Mouse (Mus musculus) brain, embryonic 14.5 days (tissue): Measurements from ENCODE around the gene Lsm14a. TPM values are rescaled to one million over a fixed set of nuclear protein-coding genes. Genes with fewer than 3 reads are reported as not detected.

Experiments used
- DNase-seq: peaks from one replicate; pipeline ENCODE4 v3.0.0-alpha.2; 2011; ENCODE audit warnings: low read depth
- CTCF ChIP-seq: fragments of 200-500 bp; IDR thresholded peaks from 2 replicates; pipeline ENCODE4 v1.5.1; 2012; ENCODE audit warnings: inconsistent platforms, mild to moderate bottlenecking, moderate library complexity, borderline replicate concordance; ENCODE audit not compliant: insufficient read depth, insufficient read length; ENCODE audit errors: extremely low read depth
- POLR2A ChIP-seq: fragments of 200-500 bp; IDR thresholded peaks from 2 replicates; pipeline ENCODE4 v1.6.1; 2012; ENCODE audit warnings: mild to moderate bottlenecking, inconsistent platforms, borderline replicate concordance; ENCODE audit not compliant: poor library complexity, insufficient read depth, insufficient read length, severe bottlenecking; ENCODE audit errors: extremely low read depth
- polyA plus RNA-seq: library from polyadenylated mRNA; depleted of rRNA; stranded (reverse); fragments of >200 nt; gene quantifications from 2 replicates; pipeline ENCODE4 v1.2.3, GENCODE M21; 2012

The Lsm14a gene
- polyA plus RNA-seq, 1 experiment, result 83.9 TPM

- TF ChIP-seq CTCF (no peak), POLR2A (no peak)
Measured at GRCm38 (mm10) chr7:34392335-34392734, 780 bp downstream of the Lsm14a start.

GRCm38 (mm10) chr7:34391711-34392110 is 1.4 kb downstream of the Lsm14a start:
- TF ChIP-seq POLR2A, result no peak
- TF ChIP-seq CTCF, result no peak

More at GRCm38 (mm10) chr7:34392335-34392734, 780 bp downstream of the Lsm14a start:
- DNase-seq, result peak; percentile 10

GRCm38 (mm10) chr7:34390834-34391155 is 2.3 kb downstream of the Lsm14a start:
- peak; percentile 17 for DNase-seq
- TF ChIP-seq CTCF, result no peak

More at GRCm38 (mm10) chr7:34391711-34392110, 1.4 kb downstream of the Lsm14a start:
- no peak for DNase-seq

DNA sequence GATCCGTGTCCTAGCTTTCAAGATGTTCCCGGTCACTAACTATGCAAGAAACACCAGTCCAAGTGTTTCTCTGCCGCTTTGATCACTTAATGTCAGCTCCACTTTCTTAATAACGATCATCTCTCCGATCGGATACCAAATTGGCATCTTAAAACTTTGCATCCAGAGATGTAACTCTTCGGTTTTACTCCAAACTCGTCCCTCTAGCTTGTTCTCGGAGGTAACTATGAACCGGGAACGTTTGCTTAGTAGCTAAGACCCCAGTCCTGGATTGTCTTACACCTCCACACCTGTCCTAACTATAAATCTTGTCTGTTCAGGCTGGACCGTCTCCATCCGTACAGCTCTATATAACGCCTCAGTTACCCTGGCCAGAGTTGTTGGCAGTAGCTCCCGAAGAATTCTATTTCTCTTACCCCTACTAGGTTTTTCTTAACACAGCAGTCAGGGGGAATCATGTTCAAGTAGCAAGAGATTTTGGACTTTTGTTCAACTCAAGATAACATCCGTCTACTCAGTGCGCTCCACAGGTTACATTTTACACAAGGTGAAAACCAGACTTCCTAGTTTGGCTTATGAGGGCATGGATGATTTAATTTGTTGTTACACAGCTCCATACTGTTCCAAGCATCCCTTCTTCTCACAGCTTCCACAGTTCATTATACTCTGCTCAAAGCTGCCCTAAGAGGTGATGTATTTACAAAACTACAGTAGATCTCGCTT is 2.8 kb downstream of the Lsm14a start:
- no peak for DNase-seq
- TF ChIP-seq CTCF (no peak), POLR2A (no peak)

DNA sequence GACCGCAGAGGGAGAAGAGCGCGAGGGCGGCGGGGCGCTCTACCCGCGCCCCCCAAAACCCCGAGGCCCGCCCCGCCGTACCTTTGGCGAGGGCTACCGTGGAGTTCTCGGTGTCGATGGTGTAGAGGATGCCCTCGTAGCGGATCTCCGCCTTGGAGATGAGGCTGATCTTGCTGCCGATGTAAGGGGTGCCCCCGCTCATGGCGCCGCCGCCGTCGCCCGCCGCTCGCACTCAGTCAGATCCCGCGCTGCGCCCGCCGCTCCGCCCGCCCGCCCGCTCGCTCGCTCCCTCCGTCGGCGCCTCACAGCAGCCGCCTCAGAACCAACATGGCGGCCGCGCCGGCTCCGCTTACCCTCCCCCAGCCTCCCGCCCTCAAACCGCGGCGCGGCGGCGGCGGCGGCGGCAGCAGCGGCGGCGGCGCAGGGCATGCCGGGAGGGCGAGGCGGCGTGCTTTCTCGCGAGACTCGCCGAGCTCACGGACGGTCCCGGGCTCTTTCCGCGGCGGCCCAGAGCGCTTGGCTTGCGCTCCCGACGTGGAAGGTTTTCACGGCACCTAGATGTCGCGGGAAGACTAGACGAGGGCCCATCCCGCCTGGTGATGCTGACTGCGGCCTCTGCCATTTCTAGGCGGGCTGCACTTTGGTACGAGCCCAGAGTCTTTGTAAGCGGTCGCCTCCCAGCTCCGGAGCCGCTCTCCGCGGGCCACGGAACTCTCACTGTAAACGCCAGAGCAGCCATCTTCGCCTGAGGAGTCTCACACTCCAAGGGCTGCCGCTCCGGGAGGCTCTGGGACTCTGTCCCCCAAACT is 3.6 kb downstream of the Lsm14a start:
- DNase-seq, result peak; percentile 95
- no peak for TF ChIP-seq CTCF
- peak; percentile 95 for TF ChIP-seq POLR2A

GRCm38 (mm10) chr7:34388445-34389276 is 4.5 kb downstream of the Lsm14a start:
- DNase-seq, result peak; percentile 69
- no peak for TF ChIP-seq POLR2A
- TF ChIP-seq CTCF, result no peak

- DNase-seq, result peak; percentile 3
- TF ChIP-seq POLR2A (no peak), CTCF (no peak)
Measured at GRCm38 (mm10) chr7:34387784-34388444, 5.2 kb downstream of the Lsm14a start.

DNA sequence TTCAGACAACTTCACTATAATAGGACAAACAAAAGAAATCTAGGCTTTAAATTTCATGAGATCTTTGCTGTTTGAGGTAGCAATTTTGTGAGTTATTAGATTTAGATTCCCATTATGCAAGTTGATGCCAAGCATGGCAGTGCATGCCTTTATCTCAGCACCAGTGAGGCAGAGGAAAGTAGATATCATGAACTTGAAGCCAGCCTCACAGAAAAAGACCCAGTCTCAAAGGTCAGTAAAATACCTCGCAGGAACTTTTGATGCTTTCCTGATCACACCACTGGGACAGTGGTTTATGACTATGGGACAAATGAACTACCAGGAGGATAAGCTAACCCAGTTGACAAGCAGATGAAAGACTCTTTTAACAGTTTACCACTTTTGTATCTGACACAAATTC is 10.3 kb downstream of the Lsm14a start:
- no peak for TF ChIP-seq POLR2A
- no peak for TF ChIP-seq CTCF
- DNase-seq, result no peak

- no peak for DNase-seq
- no peak for TF ChIP-seq CTCF
- no peak for TF ChIP-seq POLR2A
Measured at GRCm38 (mm10) chr7:34381733-34382132, 11.4 kb downstream of the Lsm14a start.

DNA sequence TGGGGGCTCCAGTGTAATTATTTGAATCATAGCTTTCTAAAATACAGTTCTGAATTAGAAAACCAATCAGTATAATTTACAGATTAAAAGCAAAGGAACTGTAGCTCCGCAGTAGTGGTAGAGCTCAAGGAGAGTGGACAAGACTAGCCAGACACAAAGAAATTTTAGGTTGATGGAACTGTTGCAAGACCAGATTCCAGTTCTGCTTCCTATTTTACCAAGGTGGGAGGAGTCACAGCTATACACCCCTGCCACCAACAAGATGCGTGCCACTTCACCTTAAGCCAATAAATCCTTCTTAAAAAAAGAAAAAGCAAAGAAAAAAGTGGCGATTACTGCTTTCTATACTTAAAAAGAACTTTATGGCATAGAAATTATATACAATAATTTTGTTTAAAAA is 12.8 kb downstream of the Lsm14a start:
- TF ChIP-seq CTCF, result no peak
- no peak for TF ChIP-seq POLR2A

DNA sequence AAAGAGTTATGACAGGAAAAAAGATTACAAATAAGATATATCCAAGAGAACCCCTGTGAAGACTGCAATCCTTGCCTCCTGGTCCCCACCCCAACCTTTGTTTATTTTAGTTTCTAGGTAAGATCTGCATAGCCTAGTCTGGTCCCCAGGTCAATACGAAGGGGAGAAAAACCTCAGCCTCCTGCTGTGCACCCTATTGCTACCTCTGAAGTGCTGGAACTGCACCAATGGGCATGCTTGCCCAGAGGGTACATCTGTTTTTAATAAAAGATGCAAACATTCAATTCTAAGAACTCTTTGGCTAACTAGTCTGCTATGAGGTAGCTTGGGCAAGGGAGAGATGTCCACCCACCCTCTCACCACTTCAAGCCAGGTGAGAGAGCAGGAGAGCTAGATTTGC is 19.2 kb downstream of the Lsm14a start:
- TF ChIP-seq POLR2A (no peak), CTCF (no peak)
- no peak for DNase-seq

More for the DNA sequence above, 12.8 kb downstream of the Lsm14a start:
- DNase-seq, result no peak
